Mouse (Mus musculus): ENCODE results near the gene Dqx1. TPM values are rescaled to one million over a fixed set of nuclear protein-coding genes. Genes with fewer than 3 reads are reported as not detected.

Dqx1 gene
- polyA plus RNA-seq, 1 experiment: 0.15 TPM

DNA sequence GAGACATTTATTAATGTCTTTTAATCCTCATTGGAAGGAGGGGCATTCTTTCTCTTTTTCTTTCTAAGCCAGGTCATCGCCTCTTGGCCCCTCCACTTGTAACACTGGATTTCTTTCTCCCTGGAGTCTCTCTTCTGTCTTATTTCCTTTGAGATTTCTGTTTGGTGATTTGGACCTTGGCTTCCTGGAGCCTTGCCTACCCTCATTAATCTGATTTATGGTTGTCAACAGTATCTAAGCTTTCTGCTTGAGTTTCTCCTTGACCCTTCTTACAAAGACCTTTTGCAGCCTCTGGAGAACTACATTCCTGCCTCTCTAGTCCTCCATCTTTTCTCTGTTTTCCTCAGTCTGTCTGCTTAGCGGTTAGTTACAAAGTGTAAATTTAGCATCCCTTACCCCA lies 40.8 kb downstream of the Dqx1 start:
- Histone ChIP-seq H3K36me3 (ENCODE audit: control insufficient read depth, insufficient read depth) (no peaks in the 10 kb centered on the region), H3K79me2 (ENCODE audit: control insufficient read depth, insufficient read depth) (no peaks in the 10 kb centered on the region), H3K4me3 (ENCODE audit: insufficient read depth, poor library complexity, severe bottlenecking) (no peak overlapping the region), H3K79me3 (ENCODE audit: low read depth) (no peaks in the 10 kb centered on the region), H3ac (ENCODE audit: control insufficient read depth, insufficient read length, low read depth) (no peak overlapping the region), H3K27me3 (ENCODE audit: control insufficient read depth, insufficient read depth, insufficient read length) (peaks cover 4% of the 10 kb centered on the region)
- TF ChIP-seq USF1 (IDR thresholded peaks at IDR 0.05; ENCODE audit: low read depth) (no peak), CEBPB (IDR thresholded peaks at IDR 0.05; ENCODE audit: low read depth) (no peak), MYOD1 (IDR thresholded peaks at IDR 0.05; ENCODE audit: control insufficient read depth, insufficient read length, low read depth) (no peak), FOSL1 (IDR thresholded peaks at IDR 0.05; ENCODE audit: insufficient read depth, low read length, poor library complexity, severe bottlenecking) (no peak), MAX (IDR thresholded peaks at IDR 0.05) (no peak), CTCF (IDR thresholded peaks at IDR 0.05; ENCODE audit: control insufficient read depth, insufficient read depth, insufficient read length) (no peak), MYOG (IDR thresholded peaks at IDR 0.05; ENCODE audit: control insufficient read depth, extremely low read depth, insufficient read length) (no peak)

DNA sequence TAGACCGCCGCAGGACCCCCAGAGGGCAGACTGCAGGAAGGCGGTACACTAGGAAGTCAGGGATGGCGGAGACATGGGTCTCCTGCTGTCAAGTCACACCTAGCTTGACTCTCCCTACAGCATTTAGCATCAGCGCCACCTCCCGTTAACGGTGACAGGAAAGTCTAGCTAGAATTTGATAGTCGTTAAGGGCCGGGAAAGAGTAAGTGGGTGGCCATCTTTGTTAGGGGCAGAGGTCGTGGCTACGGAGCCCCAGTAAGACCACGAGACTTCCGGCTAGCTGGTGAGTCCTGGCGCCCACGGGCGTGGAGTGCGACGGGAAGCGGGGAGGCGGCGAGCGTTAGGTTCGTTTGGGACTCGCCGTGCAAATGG lies 43.7 kb downstream of the Dqx1 start, which contains the start of the genes Ccdc142 and Gm42688:
Ccdc142 (plus strand) TSS at position 286 of the 372 bp plus-strand sequence.
Gm42688 (plus strand) TSS at position 302 of the 372 bp plus-strand sequence.
- Histone ChIP-seq H3K79me3 (ENCODE audit: low read depth) (no peaks in the 10 kb centered on the region), H3K27me3 (ENCODE audit: control insufficient read depth, insufficient read depth, insufficient read length) (no peaks in the 10 kb centered on the region), H3K36me3 (ENCODE audit: control insufficient read depth, insufficient read depth) (no peaks in the 10 kb centered on the region), H3K79me2 (ENCODE audit: control insufficient read depth, insufficient read depth) (no peaks in the 10 kb centered on the region), H3K4me3 (ENCODE audit: insufficient read depth, poor library complexity, severe bottlenecking) (peak within 1 kb of the TSS; percentile 51), H3ac (ENCODE audit: control insufficient read depth, insufficient read length, low read depth) (peak within 1 kb of the TSS; percentile 90)
- TF ChIP-seq CEBPB (IDR thresholded peaks at IDR 0.05; ENCODE audit: low read depth) (no peak), CTCF (IDR thresholded peaks at IDR 0.05; ENCODE audit: control insufficient read depth, insufficient read depth, insufficient read length) (peak; percentile 9), USF1 (IDR thresholded peaks at IDR 0.05; ENCODE audit: low read depth) (peak; percentile 49), MYOG (IDR thresholded peaks at IDR 0.05; ENCODE audit: control insufficient read depth, extremely low read depth, insufficient read length) (no peak), FOSL1 (IDR thresholded peaks at IDR 0.05; ENCODE audit: insufficient read depth, low read length, poor library complexity, severe bottlenecking) (no peak), MAX (IDR thresholded peaks at IDR 0.05) (no peak), MYOD1 (IDR thresholded peaks at IDR 0.05; ENCODE audit: control insufficient read depth, insufficient read length, low read depth) (no peak)

DNA sequence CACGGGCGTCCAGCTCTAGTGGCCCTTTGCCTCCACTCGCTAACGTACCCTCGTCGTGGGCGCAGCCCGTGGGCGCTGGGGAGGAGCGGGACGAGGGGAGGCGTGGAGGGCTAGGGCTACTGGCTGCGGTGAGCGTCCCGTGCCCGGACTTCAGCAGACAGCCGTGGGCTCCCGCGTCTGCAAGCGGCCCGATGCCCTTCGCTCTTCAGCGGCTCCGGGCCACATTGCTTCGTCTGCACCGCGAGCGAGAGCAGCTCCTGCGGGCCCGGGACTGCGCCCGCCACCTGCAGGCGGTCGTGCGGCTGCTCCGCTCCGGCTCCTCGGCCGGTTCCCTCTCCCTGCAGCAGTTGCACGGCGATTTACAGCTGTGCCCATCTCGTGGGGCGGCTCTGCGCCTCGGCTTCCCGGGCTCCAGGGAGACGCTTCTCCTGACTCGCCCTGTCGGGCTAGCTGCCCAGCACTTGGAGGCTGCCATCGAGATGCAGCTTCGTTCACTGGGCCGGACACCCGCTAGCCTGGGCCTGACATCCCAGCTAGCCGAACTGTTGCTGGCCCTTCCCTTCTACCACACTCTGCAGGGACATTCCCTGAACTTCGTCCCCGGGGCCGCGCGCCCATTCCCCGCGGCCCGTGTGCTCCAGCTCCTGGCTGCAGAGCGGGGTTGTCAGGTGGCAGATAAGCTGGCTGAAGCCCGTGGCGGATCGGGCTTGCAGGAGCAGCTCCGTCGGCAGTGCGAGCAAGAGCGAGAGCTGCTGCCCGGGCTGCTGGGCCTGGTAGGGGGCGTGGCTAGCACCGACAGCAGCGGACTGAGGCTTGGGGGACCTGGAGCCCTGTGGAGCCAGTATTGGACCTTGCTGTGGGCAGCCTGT lies 44.3 kb downstream of the Dqx1 start:
- no peaks in the 10 kb centered on the region for H3K36me3 ChIP-seq (ENCODE audit: control insufficient read depth, insufficient read depth)
- H3K79me3 ChIP-seq (ENCODE audit: low read depth): no peaks in the 10 kb centered on the region
- H3K27me3 ChIP-seq (ENCODE audit: control insufficient read depth, insufficient read depth, insufficient read length): no peaks in the 10 kb centered on the region
- H3K4me3 ChIP-seq (ENCODE audit: insufficient read depth, poor library complexity, severe bottlenecking): peak overlapping the region; percentile 51
- peak; percentile 62 for TF ChIP-seq CTCF (IDR thresholded peaks at IDR 0.05; ENCODE audit: control insufficient read depth, insufficient read depth, insufficient read length)
- TF ChIP-seq MYOD1 (IDR thresholded peaks at IDR 0.05; ENCODE audit: control insufficient read depth, insufficient read length, low read depth): no peak
- TF ChIP-seq MYOG (IDR thresholded peaks at IDR 0.05; ENCODE audit: control insufficient read depth, extremely low read depth, insufficient read length): no peak
- peak overlapping the region; percentile 90 for H3ac ChIP-seq (ENCODE audit: control insufficient read depth, insufficient read length, low read depth)
- no peaks in the 10 kb centered on the region for H3K79me2 ChIP-seq (ENCODE audit: control insufficient read depth, insufficient read depth)

DNA sequence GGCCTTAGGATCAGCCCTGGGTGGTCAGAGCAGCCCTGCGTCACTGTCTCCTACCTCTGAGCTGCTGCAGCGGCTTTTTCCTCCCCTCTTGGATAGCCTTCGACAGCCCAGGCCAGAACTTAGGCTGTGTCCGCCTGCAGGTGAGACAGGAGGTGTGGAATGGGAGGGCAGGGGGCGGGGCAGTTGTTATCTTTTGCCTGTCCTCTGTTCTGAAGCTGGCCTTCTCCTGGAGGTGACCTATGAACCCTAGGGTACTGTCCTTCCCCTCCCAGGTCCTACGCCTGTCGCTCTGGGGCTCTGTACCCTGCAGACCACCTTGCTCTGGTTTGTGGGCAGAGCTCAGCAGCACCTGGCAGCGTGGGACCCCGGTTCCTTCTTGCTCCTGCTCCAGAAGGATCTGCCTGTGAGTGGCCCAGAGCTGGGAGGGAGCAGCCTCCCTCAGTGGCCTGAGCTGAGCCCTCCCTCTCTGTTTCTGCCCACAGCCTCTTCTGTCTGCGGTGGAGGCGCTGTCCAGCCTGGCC lies 45.5 kb downstream of the Dqx1 start:
- H3K4me3 ChIP-seq (ENCODE audit: insufficient read depth, poor library complexity, severe bottlenecking): no peak overlapping the region
- peaks cover 4% of the 10 kb centered on the region for H3K36me3 ChIP-seq (ENCODE audit: control insufficient read depth, insufficient read depth)
- TF ChIP-seq CTCF (IDR thresholded peaks at IDR 0.05; ENCODE audit: control insufficient read depth, insufficient read depth, insufficient read length) (no peak), FOSL1 (IDR thresholded peaks at IDR 0.05; ENCODE audit: insufficient read depth, low read length, poor library complexity, severe bottlenecking) (no peak), MAX (IDR thresholded peaks at IDR 0.05) (no peak), USF1 (IDR thresholded peaks at IDR 0.05; ENCODE audit: low read depth) (no peak), CEBPB (IDR thresholded peaks at IDR 0.05; ENCODE audit: low read depth) (no peak), MYOD1 (IDR thresholded peaks at IDR 0.05; ENCODE audit: control insufficient read depth, insufficient read length, low read depth) (no peak), MYOG (IDR thresholded peaks at IDR 0.05; ENCODE audit: control insufficient read depth, extremely low read depth, insufficient read length) (no peak)

DNA sequence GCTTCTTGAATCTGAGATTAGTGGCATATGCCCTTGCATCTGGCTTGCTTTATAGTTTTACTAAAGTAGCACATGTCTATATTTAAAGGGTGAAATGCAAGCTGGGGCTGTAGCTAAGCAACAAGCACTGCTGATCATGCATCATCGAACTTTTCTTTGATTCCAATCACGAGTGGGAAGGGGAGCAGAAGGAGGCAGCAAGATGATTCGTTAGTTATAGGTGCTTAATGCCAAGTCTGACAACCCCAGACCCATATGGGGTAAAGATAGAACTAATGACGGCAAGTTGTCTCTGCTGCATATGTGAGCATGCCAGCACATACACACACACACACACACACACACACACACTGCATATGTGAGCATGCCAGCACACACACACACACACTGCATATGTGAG lies 46.5 kb downstream of the Dqx1 start:
- H3K36me3 ChIP-seq (ENCODE audit: control insufficient read depth, insufficient read depth): peaks cover 4% of the 10 kb centered on the region
- TF ChIP-seq CTCF (IDR thresholded peaks at IDR 0.05; ENCODE audit: control insufficient read depth, insufficient read depth, insufficient read length) (no peak), USF1 (IDR thresholded peaks at IDR 0.05; ENCODE audit: low read depth) (no peak), MAX (IDR thresholded peaks at IDR 0.05) (no peak)
- H3K79me3 ChIP-seq (ENCODE audit: low read depth): peaks cover 3% of the 10 kb centered on the region
- H3K27me3 ChIP-seq (ENCODE audit: control insufficient read depth, insufficient read depth, insufficient read length): no peaks in the 10 kb centered on the region
- H3K4me3 ChIP-seq (ENCODE audit: insufficient read depth, poor library complexity, severe bottlenecking): no peak overlapping the region
- H3K79me2 ChIP-seq (ENCODE audit: control insufficient read depth, insufficient read depth): peaks cover 14% of the 10 kb centered on the region
- no peak overlapping the region for H3ac ChIP-seq (ENCODE audit: control insufficient read depth, insufficient read length, low read depth)

More for the DNA sequence above, 45.5 kb downstream of the Dqx1 start:
- Histone ChIP-seq H3K79me2 (ENCODE audit: control insufficient read depth, insufficient read depth) (peaks cover 4% of the 10 kb centered on the region), H3K79me3 (ENCODE audit: low read depth) (peaks cover under 1% of the 10 kb centered on the region), H3ac (ENCODE audit: control insufficient read depth, insufficient read length, low read depth) (no peak overlapping the region), H3K27me3 (ENCODE audit: control insufficient read depth, insufficient read depth, insufficient read length) (no peaks in the 10 kb centered on the region)

Data from C2C12 (cell line).